Mouse (Mus musculus) C2C12 (cell line): ENCODE measurements around the gene Atp8a2. TPM values are rescaled to one million over a fixed set of nuclear protein-coding genes. Genes with fewer than 3 reads are reported as not detected.

Experiments used
- H3K27me3 ChIP-seq: one replicate; pipeline ENCODE4 v1.6.1; 2011; ENCODE audit not compliant: control insufficient read depth, insufficient read depth, insufficient read length
- H3K36me3 ChIP-seq: one replicate; pipeline ENCODE4 v1.6.1; 2011; ENCODE audit not compliant: control insufficient read depth, insufficient read depth
- H3K4me3 ChIP-seq: one replicate; pipeline ENCODE4 v1.5.1; 2011; ENCODE audit warnings: mild to moderate bottlenecking, control low read depth; ENCODE audit not compliant: poor library complexity, insufficient read depth, severe bottlenecking
- H3K79me2 ChIP-seq: one replicate; pipeline ENCODE4 v1.6.1; 2011; ENCODE audit not compliant: control insufficient read depth, insufficient read depth
- H3K79me3 ChIP-seq: one replicate; pipeline ENCODE4 v1.6.1; 2011; ENCODE audit warnings: low read depth, control low read depth
- H3ac ChIP-seq: one replicate; pipeline ENCODE3; 2011; ENCODE audit warnings: low read depth; ENCODE audit not compliant: control insufficient read depth, insufficient read length
- CEBPB ChIP-seq: IDR thresholded peaks from one replicate; pipeline ENCODE4 v1.6.1; 2011; ENCODE audit warnings: low read depth, mild to moderate bottlenecking, control low read depth, moderate library complexity
- CTCF ChIP-seq: IDR thresholded peaks from one replicate; pipeline ENCODE4 v1.5.1; 2011; ENCODE audit not compliant: control insufficient read depth, insufficient read depth, insufficient read length
- FOSL1 ChIP-seq: IDR thresholded peaks from one replicate; pipeline ENCODE4 v1.8.0; 2011; ENCODE audit warnings: mild to moderate bottlenecking, low read length; ENCODE audit not compliant: poor library complexity, insufficient read depth, severe bottlenecking
- MAX ChIP-seq: IDR thresholded peaks from one replicate; pipeline ENCODE4 v1.6.1; 2011; ENCODE audit warnings: mild to moderate bottlenecking, control low read depth
- MYOD1 ChIP-seq: IDR thresholded peaks from one replicate; pipeline ENCODE4 v1.6.1; 2011; ENCODE audit warnings: low read depth; ENCODE audit not compliant: control insufficient read depth, insufficient read length
- MYOG ChIP-seq: IDR thresholded peaks from one replicate; pipeline ENCODE4 v1.6.1; 2011; ENCODE audit not compliant: control insufficient read depth, insufficient read length; ENCODE audit errors: extremely low read depth
- USF1 ChIP-seq: IDR thresholded peaks from one replicate; pipeline ENCODE4 v1.6.1; 2011; ENCODE audit warnings: low read depth, mild to moderate bottlenecking, control low read depth, moderate library complexity
- polyA plus RNA-seq: library from polyadenylated mRNA; unstranded; fragments of >200 nt; fragmentation: generic; extraction: Trizol; gene quantifications from one replicate; pipeline ENCODE4 v1.2.1, GENCODE M21; 2012; ENCODE audit warnings: missing spikeins

Gene Atp8a2
- polyA plus RNA-seq, 1 experiment, result under 0.01 TPM

- Histone ChIP-seq H3K27me3 (no peaks in the 10 kb centered on the region), H3K36me3 (no peaks in the 10 kb centered on the region), H3K79me3 (no peaks in the 10 kb centered on the region), H3K4me3 (no peak overlapping the region), H3ac (no peak overlapping the region), H3K79me2 (no peaks in the 10 kb centered on the region)
- TF ChIP-seq FOSL1 (no peak), MYOD1 (no peak), CTCF (no peak), MYOG (no peak), USF1 (no peak), MAX (no peak), CEBPB (no peak)
Measured at GRCm38 (mm10) chr14:59737734-59738294, 459.2 kb downstream of the Atp8a2 start.

GRCm38 (mm10) chr14:59736861-59737700 lies 459.9 kb downstream of the Atp8a2 start:
- Histone ChIP-seq H3ac (no peak overlapping the region), H3K4me3 (no peak overlapping the region), H3K27me3 (no peaks in the 10 kb centered on the region), H3K79me2 (no peaks in the 10 kb centered on the region), H3K79me3 (no peaks in the 10 kb centered on the region), H3K36me3 (no peaks in the 10 kb centered on the region)
- TF ChIP-seq MYOD1 (no peak), MAX (no peak), FOSL1 (no peak), CTCF (no peak), USF1 (no peak), CEBPB (no peak), MYOG (no peak)

GRCm38 (mm10) chr14:59730043-59730390 lies 467.0 kb downstream of the Atp8a2 start:
- H3K27me3 ChIP-seq, result no peaks in the 10 kb centered on the region
- no peaks in the 10 kb centered on the region for H3K79me2 ChIP-seq
- H3K4me3 ChIP-seq, result no peak overlapping the region
- TF ChIP-seq CTCF (no peak), CEBPB (no peak), MYOG (no peak), FOSL1 (no peak), USF1 (no peak), MAX (no peak), MYOD1 (no peak)
- H3K36me3 ChIP-seq, result no peaks in the 10 kb centered on the region
- H3K79me3 ChIP-seq, result no peaks in the 10 kb centered on the region
- H3ac ChIP-seq, result no peak overlapping the region

- no peaks in the 10 kb centered on the region for H3K27me3 ChIP-seq
- TF ChIP-seq MAX (no peak), FOSL1 (no peak), USF1 (no peak), MYOD1 (no peak), MYOG (no peak), CTCF (no peak), CEBPB (no peak)
- no peaks in the 10 kb centered on the region for H3K79me2 ChIP-seq
- no peak overlapping the region for H3ac ChIP-seq
- H3K4me3 ChIP-seq, result no peak overlapping the region
- no peaks in the 10 kb centered on the region for H3K79me3 ChIP-seq
- H3K36me3 ChIP-seq, result no peaks in the 10 kb centered on the region
Measured at GRCm38 (mm10) chr14:59729298-59730042, 467.5 kb downstream of the Atp8a2 start.

GRCm38 (mm10) chr14:59727016-59727415 lies 470.0 kb downstream of the Atp8a2 start:
- Histone ChIP-seq H3K79me3 (no peaks in the 10 kb centered on the region), H3K36me3 (no peaks in the 10 kb centered on the region), H3K27me3 (no peaks in the 10 kb centered on the region), H3K4me3 (no peak overlapping the region), H3ac (no peak overlapping the region), H3K79me2 (no peaks in the 10 kb centered on the region)
- TF ChIP-seq MYOD1 (no peak), FOSL1 (no peak), MYOG (no peak), CTCF (no peak), USF1 (no peak)
